Mouse (Mus musculus): ENCODE measurements around the gene Hsdl1. TPM values are rescaled to one million over a fixed set of nuclear protein-coding genes. Genes with fewer than 3 reads are reported as not detected.

Hsdl1 gene
- total RNA-seq, 2 experiments from 2014 or later: 49.3 to 54.0 TPM

DNA sequence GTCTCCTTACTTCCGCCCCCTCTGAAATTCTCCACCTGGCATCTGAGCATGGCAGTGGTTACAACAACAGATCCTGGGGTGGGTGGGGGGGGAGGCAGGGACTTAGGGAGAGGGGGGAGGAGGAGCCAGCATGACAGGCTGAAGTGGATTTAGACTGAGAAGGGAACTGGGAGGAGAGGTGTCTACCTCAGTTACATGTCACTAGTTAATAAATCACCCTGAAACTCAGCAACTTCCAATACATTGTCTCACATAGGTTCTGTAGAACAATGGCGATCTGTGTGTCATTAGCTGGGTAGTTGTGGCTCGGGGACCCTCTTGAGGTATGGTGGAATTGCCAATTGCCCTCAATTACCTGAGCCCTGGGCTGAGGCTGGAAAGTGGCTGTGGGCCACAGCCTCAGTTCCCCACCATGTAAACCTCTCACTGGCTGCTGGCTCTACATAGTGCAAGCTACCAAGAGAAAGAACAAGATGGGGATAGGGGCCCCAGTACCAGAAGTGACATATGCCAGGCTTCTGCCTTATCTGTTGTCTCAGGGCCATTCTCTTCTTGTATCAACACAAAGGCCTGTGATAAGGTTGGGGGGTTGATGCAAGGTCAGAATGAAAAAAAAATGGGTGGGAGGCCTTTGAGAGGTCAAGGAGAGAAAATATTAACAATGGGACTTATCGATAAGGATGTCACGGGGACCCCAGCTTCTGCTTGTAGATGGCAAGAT is 5.6 kb upstream of the Hsdl1 start:
- DNase-seq (ENCODE audit: low spot score in 2 of 2): no peak

DNA sequence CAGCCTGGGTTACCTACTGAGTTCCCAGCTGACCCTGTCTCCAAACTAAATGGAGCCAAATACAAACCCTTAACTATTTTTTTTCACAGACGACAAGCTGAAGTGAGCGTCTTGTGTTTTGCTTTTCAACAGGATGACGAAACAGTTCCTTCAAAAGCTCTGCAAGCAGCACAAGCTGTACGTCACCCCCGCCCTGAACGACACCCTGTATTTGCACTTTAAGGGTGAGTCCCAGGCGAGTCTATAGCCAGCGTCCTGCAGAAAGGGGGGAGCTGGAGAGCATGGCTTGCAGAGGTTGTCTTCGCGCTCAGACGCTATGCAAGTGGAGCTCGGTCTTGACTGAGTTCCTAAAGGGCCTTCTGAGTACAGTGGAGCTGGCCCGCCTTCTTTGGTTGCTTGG is 4.1 kb upstream of the Hsdl1 start:
- DNase-seq (ENCODE audit: low spot score in 2 of 2): no peak

DNA sequence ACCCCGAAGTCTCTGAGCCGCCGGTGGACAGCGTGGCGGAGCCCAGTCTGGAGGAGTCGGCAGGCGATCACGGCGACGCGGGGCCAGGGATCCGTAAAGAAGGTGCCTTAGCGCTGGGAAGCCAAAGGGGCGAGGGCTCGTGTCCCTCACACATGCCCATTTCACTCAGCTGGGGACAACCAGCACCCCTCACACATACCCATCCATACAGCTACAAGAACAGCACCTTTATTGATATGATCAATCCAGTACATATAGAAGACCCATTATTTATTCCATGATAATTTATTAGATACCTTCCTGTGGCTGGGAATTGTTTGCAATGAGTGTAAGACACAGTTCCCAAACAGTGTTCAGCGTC is 363 bp upstream of the Hsdl1 start:
- no peak for DNase-seq (ENCODE audit: low spot score in 2 of 2)

DNA sequence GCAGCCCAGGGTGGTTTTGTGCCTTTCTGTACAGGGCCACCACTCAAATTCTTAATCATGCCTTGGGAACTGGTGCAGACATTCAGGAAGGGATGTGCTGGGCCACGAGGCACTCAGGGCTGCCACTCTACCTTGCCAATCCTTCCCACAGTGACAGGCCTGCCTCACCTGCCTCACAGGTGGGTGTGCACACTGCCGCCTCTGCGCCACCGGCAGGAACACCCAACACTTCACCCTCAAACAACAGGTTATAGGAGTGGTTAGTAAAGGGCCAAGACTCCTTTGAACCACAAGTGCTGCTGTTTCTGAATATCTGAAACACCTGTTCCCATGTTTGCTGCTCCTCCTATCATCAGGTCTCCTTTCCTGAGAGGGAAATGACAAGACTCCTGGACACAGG is 2.6 kb downstream of the Hsdl1 start:
- no peak for DNase-seq (ENCODE audit: low spot score in 2 of 2)

DNA sequence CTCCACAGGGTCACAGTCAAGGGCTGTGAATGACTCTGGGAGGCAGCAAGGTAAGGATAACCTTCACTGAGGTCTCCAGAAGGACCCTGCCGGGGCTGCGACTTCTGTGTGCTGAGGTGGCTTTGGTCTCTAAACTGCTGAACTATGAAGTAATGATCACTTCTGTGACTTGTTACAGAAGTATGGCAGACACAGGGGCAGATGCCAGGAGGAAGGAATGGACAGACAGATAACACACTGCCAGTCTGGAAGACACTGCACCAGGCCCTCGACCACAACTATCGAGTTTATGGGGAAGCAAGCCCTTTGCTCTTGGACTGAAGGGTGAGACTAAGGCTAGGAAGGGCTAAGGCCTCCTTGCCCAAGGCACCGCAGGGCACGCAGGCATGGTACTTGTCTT is 3.8 kb downstream of the Hsdl1 start:
- no peak for DNase-seq (ENCODE audit: low spot score in 2 of 2)

DNA sequence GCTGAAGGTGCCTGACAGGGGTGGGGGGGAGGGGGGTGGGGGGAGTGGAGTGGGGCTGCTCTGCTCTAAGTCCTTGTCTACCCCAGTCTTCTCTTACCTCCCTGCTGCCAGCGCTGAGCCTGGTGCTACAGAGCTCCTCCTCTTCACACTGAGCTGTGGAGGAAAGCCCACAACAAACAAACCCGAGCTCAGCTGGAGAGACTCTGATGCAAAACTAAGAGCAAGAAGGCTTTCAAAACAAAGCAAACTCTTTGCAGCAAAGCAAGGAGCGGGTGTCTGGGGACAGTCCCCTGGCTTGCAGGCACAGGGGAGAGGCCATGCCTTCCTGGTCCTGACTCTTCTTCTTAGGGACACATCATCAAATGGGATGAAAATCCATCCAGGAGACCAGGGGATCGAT is 5.1 kb downstream of the Hsdl1 start:
- no peak for DNase-seq (ENCODE audit: low spot score in 2 of 2)

DNA sequence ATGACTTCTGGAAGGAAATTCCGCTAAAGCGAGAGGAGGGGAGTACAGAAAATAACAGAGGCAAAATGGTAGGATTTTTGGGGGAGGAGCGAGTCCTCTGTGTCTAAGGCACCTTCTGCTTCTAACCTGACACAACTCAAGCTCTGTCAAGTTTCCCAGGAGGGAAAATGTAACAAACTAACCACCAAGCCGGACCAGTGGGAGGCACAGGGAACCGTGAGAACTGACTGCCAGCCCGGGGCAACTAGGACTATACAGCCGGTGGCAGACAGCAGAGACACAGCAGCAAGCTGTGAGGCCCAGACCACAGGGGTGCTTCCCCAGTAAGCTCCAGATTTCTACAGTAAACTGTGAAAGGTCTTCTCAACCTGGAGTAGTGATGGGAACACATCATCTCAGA is 6.0 kb downstream of the Hsdl1 start:
- no peak for DNase-seq (ENCODE audit: low spot score in 2 of 2)

DNA sequence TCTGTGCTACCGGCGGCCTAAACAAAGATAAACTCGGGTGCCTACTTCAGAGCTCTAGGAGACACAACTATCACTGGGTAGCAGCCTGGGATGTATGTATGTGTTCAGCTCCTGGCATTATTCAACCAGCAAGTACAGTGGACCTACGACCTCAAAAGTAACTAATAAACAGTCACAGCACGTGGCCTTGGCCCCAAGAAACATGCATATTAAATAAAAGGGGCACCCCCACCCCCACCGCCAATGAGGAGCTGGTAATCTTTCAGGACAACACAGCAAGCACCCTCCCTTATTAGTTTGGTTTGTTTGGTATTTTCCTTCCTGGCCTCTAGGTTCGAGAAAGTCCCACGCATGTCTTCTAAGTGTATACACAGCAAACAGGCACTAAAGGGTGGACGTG is 6.7 kb downstream of the Hsdl1 start:
- no peak for DNase-seq (ENCODE audit: low spot score in 2 of 2)

DNA sequence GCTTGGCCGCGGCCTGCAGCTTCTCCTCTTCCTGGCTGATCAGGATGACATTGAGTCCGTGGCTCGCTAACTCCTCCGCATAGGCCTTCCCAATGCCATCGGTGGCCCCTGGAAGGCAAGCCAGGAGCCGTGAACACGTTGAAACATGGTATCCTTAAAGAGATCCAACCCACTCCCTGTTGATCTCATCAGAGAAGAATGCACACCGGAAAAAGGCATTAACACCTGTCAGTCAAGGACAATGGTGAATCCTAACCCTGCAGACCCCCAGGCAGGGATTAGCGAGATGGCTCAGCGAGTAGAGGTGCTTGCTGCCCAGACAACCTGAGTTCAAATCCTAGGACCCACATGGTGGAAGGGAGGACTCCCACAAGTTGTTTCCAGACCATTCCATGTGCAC is 8.6 kb downstream of the Hsdl1 start:
- no peak for DNase-seq (ENCODE audit: low spot score in 2 of 2)

DNA sequence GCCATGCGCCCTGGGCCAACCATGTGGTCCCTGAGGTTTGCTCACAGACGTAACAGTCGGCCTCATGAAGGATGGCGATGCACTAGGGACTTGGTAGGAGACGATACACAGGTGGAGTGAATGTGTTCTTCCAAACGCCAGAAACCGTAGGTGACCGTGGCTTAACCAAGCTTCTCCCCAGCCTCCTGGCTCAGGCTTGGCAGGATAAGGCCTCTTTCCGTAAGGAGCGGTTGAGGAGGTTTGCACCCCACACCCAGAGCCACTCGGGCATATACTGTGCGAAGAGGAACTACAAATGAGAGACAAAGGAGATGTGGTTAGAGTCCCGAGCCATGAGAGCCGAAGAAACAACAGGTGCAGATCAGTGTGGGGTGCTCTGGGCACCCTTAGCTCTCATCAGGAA is 11.1 kb downstream of the Hsdl1 start:
- DNase-seq (ENCODE audit: low spot score in 2 of 2): no peak

DNA sequence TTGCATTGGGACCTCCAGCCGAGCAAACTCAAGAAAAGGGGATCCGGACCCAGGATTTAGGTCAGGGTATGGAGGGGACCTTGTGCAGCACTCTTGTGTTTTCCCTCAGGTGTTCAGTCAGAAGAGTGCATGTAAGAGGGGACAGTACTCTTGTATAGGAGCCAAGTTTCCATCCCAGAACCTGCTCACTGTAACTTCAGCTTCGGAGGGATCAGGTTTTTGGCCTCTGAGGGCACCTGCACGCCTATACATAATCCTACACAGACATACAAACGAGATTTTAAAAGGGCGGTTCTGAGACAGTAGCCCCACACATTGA is 15.6 kb downstream of the Hsdl1 start:
- no peak for DNase-seq (ENCODE audit: low spot score in 2 of 2)

DNA sequence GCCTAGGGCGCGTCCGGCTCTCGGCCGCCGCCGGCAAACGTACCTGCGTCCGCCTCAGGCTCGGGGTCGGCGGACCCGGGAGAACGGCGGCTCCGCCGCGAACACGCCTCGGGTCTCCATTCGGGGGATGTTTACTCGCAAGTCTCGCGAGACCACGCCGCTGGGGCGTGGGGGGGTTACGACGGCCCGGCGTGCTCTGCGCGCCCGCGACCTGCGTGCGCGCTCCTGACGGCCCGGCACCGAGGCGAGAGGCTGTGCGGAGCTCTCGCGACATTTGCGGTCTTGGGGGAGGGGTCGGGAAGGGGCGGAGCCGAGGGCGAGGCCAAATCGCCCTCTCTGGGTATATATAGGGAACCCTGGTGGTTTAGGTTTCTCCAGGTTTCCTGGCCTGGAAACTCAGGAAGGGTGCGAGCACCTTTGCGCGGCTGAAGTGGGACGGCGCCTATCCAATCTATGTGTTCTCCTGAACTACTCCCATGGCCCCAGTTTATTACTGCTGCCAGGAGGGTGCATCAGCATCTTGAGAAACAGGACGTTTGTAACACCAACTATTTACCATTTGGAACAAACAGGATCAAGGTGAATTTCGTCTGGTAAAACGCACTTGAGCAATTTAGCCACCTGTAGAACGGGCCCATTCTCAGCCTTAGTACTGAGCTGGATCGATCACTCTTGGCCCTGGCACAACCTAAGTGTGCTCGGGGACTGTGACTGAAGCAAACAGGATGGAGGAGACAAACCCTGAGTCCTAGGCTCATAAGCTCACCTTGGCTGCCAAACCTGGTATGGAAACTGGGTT is 16.2 kb downstream of the Hsdl1 start, which contains the start of gene Mbtps1:
Mbtps1 (minus strand) TSS at position 133 of the 799 bp plus-strand sequence.
- DNase-seq (ENCODE audit: low spot score in 2 of 2): peak; percentile 98

DNA sequence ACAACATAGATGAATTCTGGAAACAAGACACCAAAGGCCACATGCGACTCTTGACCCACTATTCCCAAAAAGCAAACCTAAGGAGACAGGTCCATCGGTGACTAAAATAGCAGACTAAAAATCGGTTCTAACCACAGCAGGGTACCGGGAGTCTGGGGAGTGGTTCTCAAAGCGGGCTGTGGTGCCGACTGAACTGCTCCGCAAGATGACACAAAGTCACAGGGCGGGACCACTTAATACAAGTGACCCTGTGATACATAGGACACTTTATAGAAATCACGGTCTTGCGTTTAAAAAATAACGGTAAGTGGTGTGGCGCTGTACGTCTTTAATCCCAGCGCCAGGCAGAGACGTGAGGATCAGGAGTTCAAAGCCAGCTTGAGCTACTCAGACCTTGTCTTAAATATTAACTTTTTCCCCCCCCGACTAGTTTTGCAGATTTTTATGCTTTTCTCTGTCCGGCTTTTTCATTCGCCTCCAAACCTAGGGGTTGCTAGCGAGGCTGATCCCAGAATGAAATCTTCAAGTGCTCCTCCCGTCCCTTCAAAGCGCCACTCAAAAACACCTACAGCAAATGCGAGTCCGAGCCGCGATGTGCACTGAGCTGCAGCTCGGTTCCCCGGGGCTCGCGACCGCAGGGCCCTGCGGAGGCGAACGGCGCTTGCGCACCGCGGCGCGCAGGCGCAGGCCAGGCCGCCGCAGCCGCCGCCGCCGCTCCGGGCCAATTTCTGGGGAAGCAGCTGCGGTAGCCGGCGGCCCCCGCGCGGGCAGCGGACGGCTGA is 17.0 kb downstream of the Hsdl1 start:
- DNase-seq (ENCODE audit: low spot score in 2 of 2): no peak

DNA sequence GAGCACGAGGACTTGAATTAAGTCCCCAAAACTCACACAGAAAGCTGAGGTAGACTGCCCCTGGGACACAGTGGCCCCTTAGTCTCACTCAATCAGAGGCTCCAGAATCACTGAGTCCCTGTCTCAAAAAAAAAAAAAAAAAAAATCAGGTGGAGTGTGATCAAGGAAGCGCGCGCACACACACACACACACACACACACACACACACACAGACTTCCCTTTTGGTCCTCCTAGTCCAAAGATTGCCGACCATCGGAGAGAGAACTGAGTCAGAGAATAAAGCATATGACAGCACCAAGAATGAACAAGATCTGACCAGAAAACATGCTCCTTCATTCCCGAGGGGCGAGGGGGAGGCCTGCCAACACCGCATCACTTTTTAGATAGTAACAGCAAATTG is 17.9 kb downstream of the Hsdl1 start:
- no peak for DNase-seq (ENCODE audit: low spot score in 2 of 2)

DNA sequence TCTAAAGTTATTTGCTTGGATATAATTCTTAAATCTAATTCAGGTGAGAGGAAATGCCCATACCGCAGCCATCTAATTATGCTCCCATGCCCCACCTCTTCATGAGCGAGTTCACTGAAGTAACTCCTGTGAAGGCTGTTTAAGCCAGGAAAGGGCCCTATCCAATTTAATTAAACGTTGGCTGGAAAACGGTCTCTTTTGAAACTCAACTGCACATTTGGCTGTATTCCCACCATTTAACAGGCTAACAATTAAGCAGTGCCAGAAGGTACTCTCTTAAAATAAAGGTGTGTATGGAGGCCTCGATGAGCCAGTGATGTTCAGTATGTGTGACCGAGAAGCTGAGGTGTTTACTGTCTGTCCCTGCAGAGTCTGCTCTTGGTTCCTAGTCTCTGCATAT is 19.1 kb downstream of the Hsdl1 start:
- peak in 1 of 2 experiments; percentile 25 for DNase-seq (ENCODE audit: low spot score in 2 of 2)

DNA sequence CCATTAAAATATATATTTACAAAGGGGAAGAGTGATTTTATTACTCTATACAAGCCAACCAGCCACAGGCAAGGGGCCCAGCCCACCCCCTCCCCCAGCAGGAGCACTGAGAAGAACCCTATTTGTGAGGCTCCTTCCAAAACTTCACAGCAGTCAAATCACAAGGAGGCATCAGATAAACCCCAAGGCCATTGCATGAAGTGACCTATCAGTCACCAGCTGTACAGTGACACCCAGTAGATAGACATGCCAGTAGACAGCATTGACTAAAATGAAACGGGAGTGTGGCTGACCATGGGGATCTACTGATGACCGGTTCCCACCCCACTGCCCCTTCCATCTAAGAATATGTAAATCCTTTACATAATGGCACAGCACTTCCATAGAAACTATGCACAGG is 22.0 kb downstream of the Hsdl1 start:
- DNase-seq (ENCODE audit: low spot score in 2 of 2): no peak

DNA sequence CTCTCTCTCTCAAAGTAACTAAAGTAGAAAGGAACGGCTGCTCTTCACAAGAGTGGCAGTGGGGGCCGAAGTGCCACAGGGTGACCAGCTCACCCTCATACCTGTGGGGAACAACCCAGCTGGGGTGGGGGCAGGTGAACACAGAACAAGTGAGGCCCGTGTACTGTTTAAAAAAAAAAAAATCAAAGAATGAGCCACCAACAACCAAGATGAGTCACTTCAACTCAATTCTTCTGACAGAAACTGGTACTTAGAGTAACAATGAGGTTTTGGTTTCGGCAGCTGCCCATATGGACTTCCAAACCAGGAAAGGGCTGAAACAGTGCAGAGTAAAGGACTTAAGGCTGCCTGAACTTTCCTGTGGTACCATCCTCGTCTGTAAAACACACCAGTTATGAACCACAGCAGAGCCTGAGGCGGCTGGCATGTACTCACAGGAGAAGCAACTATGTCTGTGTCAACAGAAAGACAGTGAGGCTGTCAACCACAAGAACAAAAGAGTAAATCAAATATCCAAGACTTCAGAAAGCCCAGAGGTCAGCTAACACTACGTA is 26.3 kb downstream of the Hsdl1 start:
- DNase-seq (ENCODE audit: low spot score in 2 of 2): no peak

DNA sequence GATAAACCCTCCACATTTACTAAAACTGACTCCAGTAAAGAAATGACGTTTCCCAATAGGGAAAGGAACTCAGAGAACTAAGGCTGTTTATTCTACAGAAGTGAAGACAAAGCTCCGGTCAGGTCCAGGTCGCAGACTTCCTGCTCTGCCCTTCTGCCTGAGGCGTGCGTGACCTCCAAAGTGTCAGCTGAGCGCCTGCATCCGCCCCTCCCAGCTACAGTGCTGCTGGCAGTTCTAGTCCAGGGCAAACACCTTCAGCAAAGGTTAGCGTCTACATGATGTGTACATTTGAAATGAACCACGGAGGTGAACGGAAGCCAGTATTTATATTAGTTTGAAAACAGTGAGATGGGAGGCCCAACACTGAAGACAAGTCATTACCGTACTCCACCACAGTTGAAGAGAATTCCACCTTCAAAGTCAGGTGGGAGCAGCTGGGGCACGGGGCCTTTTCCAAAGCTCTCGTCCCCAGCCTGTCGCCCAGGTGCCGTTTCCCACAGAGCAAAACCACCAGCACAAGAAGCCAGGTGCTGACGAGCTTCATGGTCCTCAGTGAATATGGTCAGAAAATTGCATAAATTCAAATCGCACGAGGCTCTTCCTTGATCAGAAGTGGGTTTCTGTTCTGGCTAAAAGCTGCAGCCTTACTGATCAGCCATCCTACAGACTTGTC is 27.8 kb downstream of the Hsdl1 start:
- no peak for DNase-seq (ENCODE audit: low spot score in 2 of 2)

DNA sequence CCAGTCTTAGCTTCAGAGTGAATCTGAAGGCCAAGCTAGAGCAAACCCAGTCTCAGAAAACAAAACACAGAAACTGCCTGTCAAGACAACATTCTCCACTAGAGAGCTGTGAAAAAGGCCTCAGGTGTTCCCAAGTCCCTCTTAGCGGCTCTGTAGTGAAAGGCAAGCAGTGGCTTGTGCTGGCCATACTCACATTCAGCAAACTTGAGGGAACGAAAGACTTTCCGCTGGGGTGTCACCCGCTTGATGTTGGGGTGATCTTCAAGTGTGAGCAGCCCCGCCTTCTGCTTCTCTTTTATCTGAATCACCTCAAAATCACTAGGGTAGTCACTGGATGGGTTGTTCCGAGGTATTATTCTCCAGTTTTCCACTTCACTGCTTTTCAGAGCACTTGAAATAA is 29.2 kb downstream of the Hsdl1 start:
- no peak for DNase-seq (ENCODE audit: low spot score in 2 of 2)

DNA sequence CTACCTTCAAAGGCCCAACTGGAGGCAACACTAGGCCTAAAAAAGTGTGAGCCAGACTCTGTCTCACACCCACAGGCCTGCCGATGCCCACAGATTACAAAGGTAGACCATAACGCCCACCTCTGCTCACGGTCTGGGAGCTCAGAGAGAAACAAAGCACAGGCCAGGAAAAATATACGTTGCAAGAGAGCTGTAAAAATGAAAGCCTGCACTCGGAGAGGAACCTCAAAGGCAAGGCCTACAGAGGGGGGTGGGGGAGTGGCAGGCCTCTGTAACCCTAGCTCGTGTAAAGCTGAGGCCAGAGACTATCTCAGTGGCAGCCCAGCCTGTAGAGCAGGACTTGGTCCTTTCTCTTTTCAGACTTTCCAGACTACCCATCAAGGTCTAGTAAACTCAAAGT is 29.8 kb downstream of the Hsdl1 start:
- DNase-seq (ENCODE audit: low spot score in 2 of 2): no peak

DNA sequence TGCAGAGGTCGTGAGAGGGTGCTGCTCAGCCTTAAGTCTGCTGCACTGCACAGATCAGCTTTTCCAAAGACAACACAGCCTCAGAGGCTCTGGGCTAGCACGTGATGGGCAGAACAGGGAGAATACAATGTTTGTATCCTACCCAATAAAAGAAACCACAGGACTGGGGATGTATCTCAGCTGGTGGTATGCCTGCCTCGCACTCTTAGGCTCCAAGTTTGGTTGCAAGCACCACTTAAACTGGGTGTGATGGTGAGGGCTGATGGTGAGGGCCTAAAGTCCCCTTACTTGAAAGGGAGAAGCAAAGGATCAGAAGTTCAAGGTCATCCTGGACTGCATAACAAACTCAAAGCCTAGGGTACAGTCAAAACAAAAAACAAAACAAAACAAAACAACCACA is 30.4 kb downstream of the Hsdl1 start:
- DNase-seq (ENCODE audit: low spot score in 2 of 2): no peak
